Mouse (Mus musculus) heart, embryonic 11.5 days (tissue): ENCODE measurements around the gene Cldn14. TPM values are rescaled to one million over a fixed set of nuclear protein-coding genes. Genes with fewer than 3 reads are reported as not detected.
"Not testable (repeated sequence)": the region's sequence is repeated elsewhere in the genome, so short reads cannot be mapped to it uniquely, and the experiment has no call there.

Experiments
- ATAC-seq: fragments of 200-750 bp; cut with Nextera tagmentation; replicated peaks from 2 replicates; pipeline ENCODE4 v1.8.0; 2017; ENCODE audit warnings: moderate library complexity; ENCODE audit not compliant: insufficient number of reproducible peaks, low FRiP score, low TSS enrichment
- H3K27ac ChIP-seq: fragments of 300-500 bp; sonication (generic); 2 replicates; pipeline ENCODE4 v1.5.1; 2014; ENCODE audit warnings: mild to moderate bottlenecking, low read depth, low read length
- H3K27me3 ChIP-seq: fragments of 300-500 bp; sonication (generic); 2 replicates; pipeline ENCODE4 v1.6.1; 2014; ENCODE audit warnings: mild to moderate bottlenecking, low read length, mixed read lengths; ENCODE audit not compliant: control insufficient read depth, insufficient read depth
- H3K36me3 ChIP-seq: fragments of 300-500 bp; sonication (generic); 2 replicates; pipeline ENCODE4 v1.6.1; 2014; ENCODE audit warnings: mild to moderate bottlenecking, low read length, moderate library complexity, mixed read lengths; ENCODE audit not compliant: control insufficient read depth, insufficient read depth
- H3K4me1 ChIP-seq: fragments of 300-500 bp; sonication (generic); 2 replicates; pipeline ENCODE4 v1.6.1; 2014; ENCODE audit warnings: low read length; ENCODE audit not compliant: control insufficient read depth, insufficient read depth
- H3K4me2 ChIP-seq: fragments of 300-500 bp; sonication (generic); 2 replicates; pipeline ENCODE4 v1.6.1; 2014; ENCODE audit warnings: mild to moderate bottlenecking, moderate library complexity
- H3K4me3 ChIP-seq: fragments of 300-500 bp; sonication (generic); 2 replicates; pipeline ENCODE4 v1.5.1; 2014; ENCODE audit warnings: low read depth, low read length
- H3K9ac ChIP-seq: fragments of 300-500 bp; sonication (generic); 2 replicates; pipeline ENCODE4 v1.6.1; 2014; ENCODE audit warnings: mild to moderate bottlenecking, low read depth, low read length, moderate library complexity
- H3K9me3 ChIP-seq: fragments of 300-500 bp; sonication (generic); replicated peaks from 2 replicates; pipeline ENCODE4 v1.6.1; 2016; ENCODE audit warnings: low read length; ENCODE audit not compliant: control insufficient read depth
- WGBS: fragments of 180-500 bp; shearing (Covaris S2); extraction: QIAGEN DNeasy Blood & Tissue Kit; methylation state at CpG from one replicate; pipeline ENCODE4 v1.1.7; 2014; ENCODE audit not compliant: insufficient replicate concordance; 5-methylcytosine and 5-hydroxymethylcytosine counted together
- polyA plus RNA-seq: library from polyadenylated mRNA; unstranded; fragments of >200 nt; fragmentation: Nextera tagmentation; extraction: Ambion mirVana; gene quantifications from 2 replicates; pipeline ENCODE4 v1.2.1, GENCODE M21; 2014

The Cldn14 gene
- polyA plus RNA-seq, 1 experiment from 2014 or later: 0.13 TPM

- H3K9ac ChIP-seq, H3K27me3 ChIP-seq, H3K4me3 ChIP-seq, ATAC-seq, H3K36me3 ChIP-seq, H3K4me2 ChIP-seq, H3K9me3 ChIP-seq, H3K4me1 ChIP-seq, H3K27ac ChIP-seq: not testable (repeated sequence)
- WGBS: 72% methylated on average over 8 of the region's 8 CpGs
These were observed 4.9 kb upstream of the Cldn14 start for GRCm38 (mm10) chr16:94013328-94014086.

- WGBS: 28% methylated on average over 5 of the region's 5 CpGs
- Histone ChIP-seq H3K9ac (no peak overlapping the region), H3K9me3 (no peaks in the 10 kb centered on the region), H3K27ac (no peak overlapping the region), H3K36me3 (no peaks in the 10 kb centered on the region), H3K4me1 (no peaks in the 10 kb centered on the region), H3K4me3 (no peak overlapping the region), H3K27me3 (no peaks in the 10 kb centered on the region), H3K4me2 (no peak overlapping the region)
- no peak for ATAC-seq
These were observed 2.6 kb upstream of the Cldn14 start for GRCm38 (mm10) chr16:94011224-94011623.

GRCm38 (mm10) chr16:94010633-94011032 is 2.0 kb upstream of the Cldn14 start:
- H3K27ac ChIP-seq: no peak overlapping the region
- H3K9me3 ChIP-seq: no peaks in the 10 kb centered on the region
- no peak overlapping the region for H3K9ac ChIP-seq
- H3K4me3 ChIP-seq: no peak overlapping the region
- H3K4me1 ChIP-seq: no peaks in the 10 kb centered on the region
- no peaks in the 10 kb centered on the region for H3K27me3 ChIP-seq
- H3K4me2 ChIP-seq: no peak overlapping the region
- 81% methylated on average over 3 of the region's 3 CpGs for WGBS
- no peaks in the 10 kb centered on the region for H3K36me3 ChIP-seq
- ATAC-seq: no peak

- Histone ChIP-seq H3K9ac (no peak overlapping the region), H3K36me3 (no peaks in the 10 kb centered on the region), H3K4me3 (no peak overlapping the region), H3K27me3 (no peaks in the 10 kb centered on the region), H3K9me3 (no peaks in the 10 kb centered on the region), H3K27ac (no peak overlapping the region), H3K4me2 (no peak overlapping the region), H3K4me1 (no peaks in the 10 kb centered on the region)
- ATAC-seq: no peak
- 69% methylated on average over 5 of the region's 5 CpGs for WGBS
These were observed 1.5 kb upstream of the Cldn14 start for GRCm38 (mm10) chr16:94010156-94010555.

- WGBS: 68% methylated on average over 5 of the region's 5 CpGs
- H3K4me3 ChIP-seq: no peak overlapping the region
- no peaks in the 10 kb centered on the region for H3K9me3 ChIP-seq
- H3K27me3 ChIP-seq: no peaks in the 10 kb centered on the region
- H3K4me1 ChIP-seq: no peaks in the 10 kb centered on the region
- ATAC-seq: no peak
- H3K9ac ChIP-seq: no peak overlapping the region
- H3K36me3 ChIP-seq: no peaks in the 10 kb centered on the region
- H3K4me2 ChIP-seq: no peak overlapping the region
- no peak overlapping the region for H3K27ac ChIP-seq
These were observed 719 bp upstream of the Cldn14 start for GRCm38 (mm10) chr16:94009356-94009755.

- H3K4me3 ChIP-seq: no peak overlapping the region
These were observed 1.7 kb downstream of the Cldn14 start for GRCm38 (mm10) chr16:94006706-94007665.

GRCm38 (mm10) chr16:94003478-94003877 is 5.2 kb downstream of the Cldn14 start:
- no peak for ATAC-seq

More at GRCm38 (mm10) chr16:94006706-94007665, 1.7 kb downstream of the Cldn14 start:
- 58% methylated on average over 23 of the region's 23 CpGs for WGBS
- no peaks in the 10 kb centered on the region for H3K9me3 ChIP-seq
- H3K9ac ChIP-seq: no peak overlapping the region
- H3K36me3 ChIP-seq: no peaks in the 10 kb centered on the region
- H3K27me3 ChIP-seq: no peaks in the 10 kb centered on the region
- no peaks in the 10 kb centered on the region for H3K4me1 ChIP-seq
- ATAC-seq: no peak
- no peak overlapping the region for H3K4me2 ChIP-seq
- H3K27ac ChIP-seq: no peak overlapping the region

GRCm38 (mm10) chr16:94001366-94001765 is 7.3 kb downstream of the Cldn14 start:
- Histone ChIP-seq H3K4me1 (no peaks in the 10 kb centered on the region), H3K4me3 (no peak overlapping the region), H3K4me2 (no peak overlapping the region), H3K27ac (no peak overlapping the region), H3K9ac (no peak overlapping the region), H3K9me3 (no peaks in the 10 kb centered on the region), H3K27me3 (no peaks in the 10 kb centered on the region), H3K36me3 (no peaks in the 10 kb centered on the region)
- no peak for ATAC-seq
- 70% methylated on average over 6 of the region's 6 CpGs for WGBS

More at GRCm38 (mm10) chr16:94003478-94003877, 5.2 kb downstream of the Cldn14 start:
- H3K4me3 ChIP-seq: no peak overlapping the region
- H3K27me3 ChIP-seq: no peaks in the 10 kb centered on the region
- 81% methylated on average over 6 of the region's 6 CpGs for WGBS
- no peaks in the 10 kb centered on the region for H3K36me3 ChIP-seq
- H3K9me3 ChIP-seq: no peaks in the 10 kb centered on the region
- no peak overlapping the region for H3K4me2 ChIP-seq
- H3K4me1 ChIP-seq: no peaks in the 10 kb centered on the region
- H3K27ac ChIP-seq: no peak overlapping the region
- no peak overlapping the region for H3K9ac ChIP-seq
